Mouse (Mus musculus): ENCODE measurements around the gene Stradb. TPM values are rescaled to one million over a fixed set of nuclear protein-coding genes. Genes with fewer than 3 reads are reported as not detected.
"Not testable (repeated sequence)": the region's sequence is repeated elsewhere in the genome, so short reads cannot be mapped to it uniquely, and the experiment has no call there.

Stradb gene
- polyA plus RNA-seq, 1 experiment from 2014 or later = 103 TPM

DNA sequence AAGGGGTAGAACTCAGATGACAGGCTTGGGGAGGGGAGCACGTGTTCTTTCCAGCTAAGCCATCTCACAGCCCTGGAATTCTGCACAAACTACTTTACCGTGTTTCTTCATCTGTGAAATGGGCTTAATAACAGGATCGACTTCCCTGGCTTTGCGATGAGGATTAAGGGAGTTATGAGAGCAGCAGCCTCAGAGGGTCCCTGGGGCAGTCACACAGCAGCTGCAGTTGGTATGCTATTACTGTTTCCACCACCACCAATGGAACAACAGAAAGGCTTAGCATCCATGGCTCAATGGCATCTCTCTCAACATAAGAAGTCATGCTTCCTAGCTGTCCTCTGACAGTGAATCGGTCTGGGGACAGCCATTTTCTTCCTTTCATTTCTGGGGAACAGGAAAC, 20.8 kb upstream of the Stradb start:
- Histone ChIP-seq H3K4me3 (replicated peaks) (no peak overlapping the region), H3K4me2 (no peak overlapping the region), H3K4me1 (0 out of 2 replicates have a peak, but pooled peaks cover 8% of the 10 kb centered on the region), H3K36me3 (no peaks in the 10 kb centered on the region), H3K27me3 (replicated peaks) (no peaks in the 10 kb centered on the region), H3K27ac (replicated peaks) (no peak overlapping the region), H3K9ac (replicated peaks) (no peak overlapping the region), H3K9me3 (replicated peaks) (no peaks in the 10 kb centered on the region)
- WGBS = 84% methylated on average over 5 of the region's 5 CpGs
- no peak for ATAC-seq (ENCODE audit: low FRiP score)

DNA sequence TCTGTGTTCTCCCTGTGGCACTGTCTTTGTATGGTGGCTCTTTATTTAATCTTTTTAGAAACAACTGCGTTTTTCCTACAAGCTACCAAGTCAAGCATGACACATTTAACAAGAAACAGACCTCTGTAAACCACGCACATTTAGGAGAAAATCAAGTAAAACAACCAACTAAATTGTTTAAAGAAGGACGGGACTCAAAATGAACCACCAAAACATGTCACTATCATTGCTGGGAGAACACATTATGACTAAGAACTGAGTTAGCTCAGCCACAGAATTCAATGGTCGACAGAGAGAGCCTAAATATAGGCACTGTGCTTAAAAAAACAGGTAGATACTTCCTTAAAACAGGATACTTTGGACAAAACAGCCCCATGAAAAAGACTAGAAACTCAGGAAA, 20.3 kb upstream of the Stradb start:
- no peak overlapping the region for H3K4me2 ChIP-seq
- H3K36me3 ChIP-seq = no peaks in the 10 kb centered on the region
- peaks cover 10% of the 10 kb centered on the region for H3K4me1 ChIP-seq
- 62% methylated on average over 4 of the region's 4 CpGs for WGBS
- no peak overlapping the region for H3K27ac ChIP-seq (replicated peaks)
- no peak for ATAC-seq (ENCODE audit: low FRiP score)
- no peak overlapping the region for H3K9ac ChIP-seq (replicated peaks)
- no peaks in the 10 kb centered on the region for H3K27me3 ChIP-seq (replicated peaks)
- no peak overlapping the region for H3K4me3 ChIP-seq (replicated peaks)
- H3K9me3 ChIP-seq (replicated peaks) = no peaks in the 10 kb centered on the region

DNA sequence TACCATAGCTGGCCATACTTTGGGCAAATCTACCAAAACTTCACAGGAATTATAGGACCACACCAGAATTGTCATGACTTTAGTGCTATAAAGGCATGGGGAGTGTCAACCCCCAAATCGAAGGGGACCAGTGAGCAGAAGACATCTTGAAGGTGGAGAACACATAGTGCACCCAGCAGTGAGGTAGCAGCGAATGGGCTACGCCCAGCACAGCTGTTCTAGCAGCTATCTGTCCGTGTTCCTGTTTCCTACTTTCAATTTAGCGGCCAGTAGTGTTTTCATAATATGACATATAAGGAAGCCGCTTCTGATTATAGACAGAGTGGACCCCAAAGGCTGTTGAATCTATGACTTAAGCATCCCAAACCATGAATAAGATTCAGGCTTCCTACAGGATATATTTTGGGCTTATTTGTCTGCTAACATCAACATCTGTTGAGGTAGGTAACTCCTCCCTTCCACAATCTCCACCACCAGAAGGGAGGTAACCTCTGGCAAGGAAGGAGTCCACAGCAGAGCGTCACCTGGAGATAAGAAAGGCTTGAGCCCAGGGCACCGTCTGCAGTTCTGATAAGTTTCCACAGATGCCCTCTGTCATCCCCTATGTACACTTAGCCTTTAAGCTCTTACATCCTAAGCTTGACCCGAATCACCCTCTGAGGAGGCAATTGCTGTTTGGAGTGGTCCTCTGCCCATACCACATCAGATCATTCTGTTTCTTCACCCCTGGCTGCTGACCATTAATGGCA, 19.5 kb upstream of the Stradb start:
- no peak overlapping the region for H3K4me3 ChIP-seq (replicated peaks)

DNA sequence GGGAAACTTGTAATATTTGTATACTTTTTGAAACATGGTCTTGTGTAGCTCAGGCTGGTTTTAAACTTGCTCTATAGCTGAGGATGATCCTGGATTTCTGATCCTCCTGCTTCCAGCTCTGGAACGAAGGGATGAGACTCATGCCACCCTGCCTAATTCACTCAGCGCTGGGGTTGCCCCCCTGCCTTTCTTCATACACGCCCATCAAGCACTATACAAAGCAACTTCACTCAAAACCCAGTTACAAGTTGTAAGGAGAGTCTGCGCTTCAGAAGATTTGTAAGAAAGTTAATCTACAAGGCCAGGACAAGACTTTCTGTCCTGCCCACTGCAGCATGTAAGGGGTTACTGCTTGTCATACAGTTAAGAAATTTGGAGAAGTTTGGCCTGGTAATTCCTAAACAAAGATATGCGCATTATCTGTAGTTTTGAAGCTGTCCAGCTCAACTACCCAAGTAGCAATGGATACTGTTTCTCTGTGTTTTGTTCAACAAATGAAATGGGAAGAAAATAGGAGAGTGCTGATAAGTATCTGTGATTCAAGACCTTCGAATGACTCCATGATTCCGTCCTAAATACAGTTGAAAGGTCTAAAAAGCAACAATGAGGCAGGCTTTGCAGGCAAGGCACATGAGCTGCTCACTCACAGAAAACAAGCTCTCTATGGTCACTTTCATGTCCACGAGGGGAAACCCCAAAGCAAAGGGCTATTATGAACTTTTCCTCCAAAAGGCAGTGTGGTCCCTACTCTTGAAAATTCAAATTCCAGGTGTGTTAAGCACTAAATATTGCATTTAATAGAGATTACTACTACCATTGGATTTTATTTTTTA, 18.5 kb upstream of the Stradb start:
- Histone ChIP-seq H3K36me3 (no peaks in the 10 kb centered on the region), H3K4me3 (replicated peaks) (no peak overlapping the region), H3K27me3 (replicated peaks) (no peaks in the 10 kb centered on the region), H3K27ac (replicated peaks) (no peak overlapping the region), H3K4me1 (peaks cover 21% of the 10 kb centered on the region), H3K9ac (replicated peaks) (no peak overlapping the region), H3K9me3 (replicated peaks) (no peaks in the 10 kb centered on the region), H3K4me2 (no peak overlapping the region)
- no peak for ATAC-seq (ENCODE audit: low FRiP score)
- 89% methylated on average over 8 of the region's 8 CpGs for WGBS

More for the DNA sequence above, 19.5 kb upstream of the Stradb start:
- Histone ChIP-seq H3K27ac (replicated peaks) (no peak overlapping the region), H3K9me3 (replicated peaks) (no peaks in the 10 kb centered on the region), H3K4me1 (peaks cover 17% of the 10 kb centered on the region), H3K27me3 (replicated peaks) (no peaks in the 10 kb centered on the region), H3K36me3 (no peaks in the 10 kb centered on the region), H3K9ac (replicated peaks) (no peak overlapping the region), H3K4me2 (no peak overlapping the region)
- ATAC-seq (ENCODE audit: low FRiP score) = no peak
- WGBS = 91% methylated on average over 9 of the region's 9 CpGs

DNA sequence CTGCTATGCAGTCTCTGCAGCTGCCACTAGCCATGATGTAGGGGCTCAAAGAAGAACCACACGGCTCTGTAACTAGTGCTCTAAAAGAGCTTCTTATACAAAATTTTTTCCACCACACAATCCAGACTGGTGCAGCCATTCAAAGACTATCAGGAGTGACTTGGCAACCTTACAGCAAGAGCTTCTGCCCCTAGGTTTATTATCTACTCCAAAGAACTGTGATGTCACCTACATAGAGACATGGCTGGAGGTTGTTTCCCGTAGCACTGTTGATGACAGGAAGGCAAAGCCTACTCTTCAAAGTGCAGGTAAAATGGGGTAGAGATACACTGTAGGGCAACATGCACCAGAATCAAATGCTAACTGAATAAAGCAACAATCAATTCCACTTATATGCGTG, 17.6 kb upstream of the Stradb start:
- 82% methylated on average over 3 of the region's 3 CpGs for WGBS
- no peak overlapping the region for H3K4me3 ChIP-seq (replicated peaks)
- H3K27me3 ChIP-seq (replicated peaks) = no peaks in the 10 kb centered on the region
- H3K27ac ChIP-seq (replicated peaks) = no peak overlapping the region
- no peak for ATAC-seq (ENCODE audit: low FRiP score)
- no peak overlapping the region for H3K9ac ChIP-seq (replicated peaks)
- no peaks in the 10 kb centered on the region for H3K36me3 ChIP-seq
- peaks cover 21% of the 10 kb centered on the region for H3K4me1 ChIP-seq
- H3K4me2 ChIP-seq = no peak overlapping the region
- H3K9me3 ChIP-seq (replicated peaks) = no peaks in the 10 kb centered on the region

DNA sequence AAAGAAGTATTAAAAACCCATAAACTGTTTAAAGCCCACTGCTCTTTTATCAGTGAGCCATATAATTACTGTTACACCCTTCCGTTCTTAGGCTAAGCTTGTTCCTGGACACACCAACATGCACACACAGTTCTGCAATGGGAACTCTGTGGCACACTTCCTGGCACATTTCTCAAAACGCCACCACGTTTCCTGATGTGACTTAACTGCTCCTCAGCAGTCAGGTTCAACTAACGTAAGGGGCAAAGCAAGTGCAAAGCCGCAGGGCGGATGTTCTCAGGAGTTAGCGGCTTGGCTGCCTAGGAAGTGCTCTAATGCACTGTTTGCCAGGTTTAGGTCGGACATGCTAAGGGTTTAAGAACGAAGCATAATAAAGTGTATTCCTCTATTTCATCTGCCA, 17.1 kb upstream of the Stradb start:
- Histone ChIP-seq H3K27ac (replicated peaks) (no peak overlapping the region), H3K9me3 (replicated peaks) (no peaks in the 10 kb centered on the region), H3K4me1 (peaks cover 21% of the 10 kb centered on the region), H3K9ac (replicated peaks) (no peak overlapping the region), H3K36me3 (no peaks in the 10 kb centered on the region), H3K4me2 (no peak overlapping the region), H3K27me3 (replicated peaks) (no peaks in the 10 kb centered on the region), H3K4me3 (replicated peaks) (no peak overlapping the region)
- 83% methylated on average over 9 of the region's 9 CpGs for WGBS
- no peak for ATAC-seq (ENCODE audit: low FRiP score)

DNA sequence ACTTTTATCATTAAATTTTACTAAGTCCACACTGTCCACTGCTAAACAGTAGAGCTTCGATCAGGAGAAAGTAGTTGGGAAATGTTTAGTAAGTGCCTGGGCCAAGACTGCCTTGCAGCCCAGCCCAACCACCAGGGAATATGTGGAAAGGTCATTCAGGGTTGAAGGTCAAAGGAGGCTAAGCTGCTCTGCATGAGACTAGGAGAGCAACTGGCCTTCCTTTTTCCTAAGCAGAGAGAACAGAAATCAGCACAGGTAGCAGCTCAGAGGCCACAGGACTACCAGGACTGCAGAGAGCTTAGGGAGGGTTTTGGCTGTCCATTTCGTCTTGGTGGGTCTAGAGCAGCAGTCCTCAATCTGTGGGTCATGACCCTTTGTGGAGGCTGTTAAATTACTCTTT, 15.4 kb upstream of the Stradb start:
- Histone ChIP-seq H3K36me3 (no peaks in the 10 kb centered on the region), H3K9me3 (replicated peaks) (no peaks in the 10 kb centered on the region), H3K9ac (replicated peaks) (no peak overlapping the region), H3K27me3 (replicated peaks) (no peaks in the 10 kb centered on the region), H3K27ac (replicated peaks) (no peak overlapping the region), H3K4me3 (replicated peaks) (no peak overlapping the region), H3K4me1 (peaks cover 16% of the 10 kb centered on the region), H3K4me2 (no peak overlapping the region)
- no peak for ATAC-seq (ENCODE audit: low FRiP score)
- 68% methylated on average over 2 of the region's 2 CpGs for WGBS

DNA sequence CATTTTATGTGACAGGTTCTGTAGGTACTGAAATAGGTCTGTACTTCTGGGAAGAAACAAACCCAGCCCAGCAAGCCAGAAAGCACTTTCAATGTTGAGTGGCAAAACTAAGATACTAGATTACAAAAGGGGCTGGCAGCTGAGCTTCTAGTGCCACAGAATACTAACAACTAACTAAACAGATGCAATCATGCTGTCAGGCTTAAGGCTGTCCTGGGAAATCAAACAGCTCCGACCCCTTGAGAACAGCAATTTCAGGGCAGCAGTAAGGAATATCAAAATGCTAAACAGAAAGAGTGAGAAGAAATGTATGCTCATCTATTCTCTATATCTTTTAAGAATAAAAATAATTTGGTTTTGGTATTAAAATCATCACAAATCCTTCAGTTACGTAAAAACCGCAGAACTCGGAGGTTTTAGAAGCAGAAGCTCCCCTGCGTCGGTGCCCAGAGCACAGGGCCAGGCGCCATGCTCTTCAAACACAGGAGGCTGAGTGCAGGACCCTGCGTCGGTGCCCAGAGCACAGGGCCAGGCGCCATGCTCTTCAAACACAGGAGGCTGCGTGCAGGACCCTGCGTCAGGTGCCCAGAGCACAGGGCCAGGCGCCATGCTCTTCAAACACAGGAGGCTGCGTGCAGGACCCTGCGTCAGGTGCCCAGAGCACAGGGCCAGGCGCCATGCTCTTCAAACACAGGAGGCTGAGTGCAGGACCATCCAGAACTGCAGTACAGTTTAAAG, 14.4 kb upstream of the Stradb start:
- not testable (repeated sequence) for H3K9ac ChIP-seq (replicated peaks); H3K9me3 ChIP-seq (replicated peaks); H3K27ac ChIP-seq (replicated peaks); H3K4me3 ChIP-seq (replicated peaks); H3K4me2 ChIP-seq; H3K27me3 ChIP-seq (replicated peaks); H3K36me3 ChIP-seq
- WGBS = 73% methylated on average over 16 of the region's 16 CpGs
- peaks cover 16% of the 10 kb centered on the region for H3K4me1 ChIP-seq
- ATAC-seq (ENCODE audit: low FRiP score) = peak; percentile 52; the same call in 1 of the 2 replicates

DNA sequence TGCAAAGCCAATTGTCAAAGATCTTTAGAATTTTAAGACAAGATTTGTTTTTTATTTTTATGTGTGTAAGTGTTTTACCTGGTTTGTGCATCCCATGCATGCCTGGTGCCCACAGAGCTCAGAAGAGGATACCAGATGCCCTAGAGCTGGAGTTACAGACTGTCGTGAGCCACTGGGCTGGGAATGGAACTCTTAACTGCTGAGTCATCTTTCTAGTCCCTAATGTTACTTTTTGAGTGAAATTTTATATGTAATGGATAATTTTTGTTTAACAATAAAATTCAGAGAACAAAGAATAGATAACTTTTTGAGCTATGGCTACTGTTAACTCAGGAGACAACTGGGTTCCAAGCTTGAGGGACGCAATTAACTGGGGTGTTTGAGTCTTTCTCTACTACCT, 13.6 kb upstream of the Stradb start:
- no peak overlapping the region for H3K4me2 ChIP-seq
- no peaks in the 10 kb centered on the region for H3K9me3 ChIP-seq (replicated peaks)
- no peaks in the 10 kb centered on the region for H3K27me3 ChIP-seq (replicated peaks)
- H3K27ac ChIP-seq (replicated peaks) = no peak overlapping the region
- H3K36me3 ChIP-seq = no peaks in the 10 kb centered on the region
- no peak overlapping the region for H3K4me3 ChIP-seq (replicated peaks)
- ATAC-seq (ENCODE audit: low FRiP score) = no peak
- WGBS = 73% methylated on average over 2 of the region's 2 CpGs
- H3K9ac ChIP-seq (replicated peaks) = no peak overlapping the region
- peaks cover 16% of the 10 kb centered on the region for H3K4me1 ChIP-seq

DNA sequence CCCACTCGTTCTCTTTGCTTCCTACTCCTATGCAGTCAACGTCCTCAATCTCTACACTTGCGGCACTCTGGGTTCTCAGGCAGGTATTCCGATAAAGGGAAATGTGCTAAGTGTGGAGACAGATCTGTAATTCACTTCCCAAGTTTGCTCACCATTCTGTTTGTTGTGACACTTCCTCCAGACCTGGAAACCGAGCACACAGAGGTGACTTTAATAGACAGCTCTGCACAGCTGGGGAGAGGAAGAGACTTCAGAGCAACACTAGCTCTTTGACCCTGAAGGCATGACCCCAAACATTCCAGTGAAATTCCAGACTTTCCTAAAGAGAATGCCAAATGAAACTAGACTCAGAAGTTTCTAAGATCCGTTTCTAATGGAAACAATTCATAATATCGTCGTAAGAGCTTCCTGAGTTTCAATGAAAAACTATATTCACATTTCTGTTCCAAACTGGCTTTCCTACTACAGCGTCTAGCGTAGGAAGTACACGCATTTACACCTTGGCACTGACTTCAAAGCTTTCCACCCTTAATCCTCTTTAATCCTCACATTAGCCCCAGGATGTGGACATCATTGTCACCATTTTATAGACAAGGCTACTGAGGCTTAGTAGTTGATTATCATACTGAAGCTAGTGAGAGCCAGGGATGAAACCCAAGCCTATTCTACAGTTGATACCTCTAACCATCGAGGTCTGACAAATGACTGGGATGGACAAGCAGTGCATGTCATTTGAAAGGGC, 12.0 kb upstream of the Stradb start:
- 83% methylated on average over 12 of the region's 12 CpGs for WGBS
- no peak overlapping the region for H3K4me2 ChIP-seq
- no peaks in the 10 kb centered on the region for H3K9me3 ChIP-seq (replicated peaks)
- H3K36me3 ChIP-seq = no peaks in the 10 kb centered on the region
- H3K27ac ChIP-seq (replicated peaks) = no peak overlapping the region
- no peak for ATAC-seq (ENCODE audit: low FRiP score)
- H3K27me3 ChIP-seq (replicated peaks) = no peaks in the 10 kb centered on the region
- H3K9ac ChIP-seq (replicated peaks) = no peak overlapping the region
- H3K4me1 ChIP-seq = peaks cover 16% of the 10 kb centered on the region
- no peak overlapping the region for H3K4me3 ChIP-seq (replicated peaks)

DNA sequence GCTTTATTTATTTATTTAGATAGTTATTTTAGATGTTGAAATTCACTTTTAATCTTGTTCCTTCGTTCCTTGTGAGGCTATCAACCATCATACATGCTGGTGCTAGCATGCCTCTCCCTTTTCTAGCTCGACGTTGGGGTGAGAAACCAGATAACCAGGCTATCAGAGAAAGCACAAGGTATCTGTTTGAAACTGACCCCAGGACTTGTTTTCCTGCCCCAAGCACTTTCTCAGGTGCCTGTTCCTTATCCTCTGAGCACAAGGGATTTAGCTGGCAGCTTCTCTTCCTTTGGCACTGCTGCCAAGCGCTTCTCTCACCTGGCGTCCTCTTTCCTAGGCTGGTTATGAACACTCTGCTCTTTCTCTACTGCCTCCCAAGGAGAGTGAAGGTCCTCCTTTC, 10.9 kb upstream of the Stradb start:
- H3K4me2 ChIP-seq = no peak overlapping the region
- no peaks in the 10 kb centered on the region for H3K36me3 ChIP-seq
- no peak overlapping the region for H3K9ac ChIP-seq (replicated peaks)
- H3K9me3 ChIP-seq (replicated peaks) = no peaks in the 10 kb centered on the region
- no peak for ATAC-seq (ENCODE audit: low FRiP score)
- 93% methylated on average over 5 of the region's 5 CpGs for WGBS
- no peak overlapping the region for H3K4me3 ChIP-seq (replicated peaks)
- peaks cover 13% of the 10 kb centered on the region for H3K4me1 ChIP-seq
- no peaks in the 10 kb centered on the region for H3K27me3 ChIP-seq (replicated peaks)
- no peak overlapping the region for H3K27ac ChIP-seq (replicated peaks)
